Mouse (Mus musculus) forebrain, embryonic 16.5 days (tissue): ENCODE measurements at regions not wholly inside any gene's neighbourhood (a gene's known extent, or its start where the extent isn't known, plus 50 kb on each side); places are given as distances from the start of the nearest gene placed in this dataset.

Source experiments
- ATAC-seq: fragments of 200-750 bp; cut with Nextera tagmentation; 2 replicates; pipeline ENCODE4 v1.8.0; 2017; ENCODE audit warnings: mild to moderate bottlenecking, moderate library complexity
- H3K27ac ChIP-seq: fragments of 300-500 bp; sonication (generic); 2 replicates; pipeline ENCODE4 v1.5.1; 2014; ENCODE audit warnings: low read length, control low read depth
- H3K27me3 ChIP-seq: fragments of 300-500 bp; sonication (generic); replicated peaks from 2 replicates; pipeline ENCODE4 v1.6.1; 2014; ENCODE audit warnings: low read length; ENCODE audit not compliant: control insufficient read depth, insufficient read depth
- H3K36me3 ChIP-seq: fragments of 300-500 bp; sonication (generic); 2 replicates; pipeline ENCODE4 v1.6.1; 2014; ENCODE audit not compliant: control insufficient read depth, insufficient read depth
- H3K4me1 ChIP-seq: fragments of 300-500 bp; sonication (generic); replicated peaks from 2 replicates; pipeline ENCODE4 v1.6.1; 2014; ENCODE audit warnings: low read length; ENCODE audit not compliant: control insufficient read depth, insufficient read depth
- H3K4me2 ChIP-seq: fragments of 300-500 bp; sonication (generic); 2 replicates; pipeline ENCODE4 v1.6.1; 2014; ENCODE audit warnings: mild to moderate bottlenecking, low read length, control low read depth
- H3K4me3 ChIP-seq: fragments of 300-500 bp; sonication (generic); replicated peaks from 2 replicates; pipeline ENCODE4 v1.5.1; 2014; ENCODE audit warnings: mild to moderate bottlenecking, low read length, control low read depth
- H3K9ac ChIP-seq: fragments of 300-500 bp; sonication (generic); replicated peaks from 2 replicates; pipeline ENCODE4 v1.6.1; 2014; ENCODE audit warnings: low read depth, low read length, control low read depth
- H3K9me3 ChIP-seq: fragments of 300-500 bp; sonication (generic); 2 replicates; pipeline ENCODE4 v1.6.1; 2016; ENCODE audit warnings: low read length; ENCODE audit not compliant: control insufficient read depth
- WGBS: fragments of 180-500 bp; shearing (Covaris S2); extraction: QIAGEN DNeasy Blood & Tissue Kit; methylation state at CpG from one replicate; pipeline ENCODE4 v1.1.7; 2014; 5-methylcytosine and 5-hydroxymethylcytosine counted together

- no peaks in the 10 kb centered on the region for H3K9me3 ChIP-seq
- no peak for ATAC-seq
- no peak overlapping the region for H3K27ac ChIP-seq
- H3K4me3 ChIP-seq: no peak overlapping the region
- H3K36me3 ChIP-seq: no peaks in the 10 kb centered on the region
- H3K4me1 ChIP-seq: peaks cover 5% of the 10 kb centered on the region; the same call in 1 of the 2 replicates
- H3K4me2 ChIP-seq: no peak overlapping the region
- 97% methylated on average over 6 of the region's 6 CpGs for WGBS
- no peak overlapping the region for H3K9ac ChIP-seq
- H3K27me3 ChIP-seq: no peaks in the 10 kb centered on the region
Measured at GRCm38 (mm10) chr9:47958861-47959260, 203.0 kb upstream of the Nxpe4 start.

DNA sequence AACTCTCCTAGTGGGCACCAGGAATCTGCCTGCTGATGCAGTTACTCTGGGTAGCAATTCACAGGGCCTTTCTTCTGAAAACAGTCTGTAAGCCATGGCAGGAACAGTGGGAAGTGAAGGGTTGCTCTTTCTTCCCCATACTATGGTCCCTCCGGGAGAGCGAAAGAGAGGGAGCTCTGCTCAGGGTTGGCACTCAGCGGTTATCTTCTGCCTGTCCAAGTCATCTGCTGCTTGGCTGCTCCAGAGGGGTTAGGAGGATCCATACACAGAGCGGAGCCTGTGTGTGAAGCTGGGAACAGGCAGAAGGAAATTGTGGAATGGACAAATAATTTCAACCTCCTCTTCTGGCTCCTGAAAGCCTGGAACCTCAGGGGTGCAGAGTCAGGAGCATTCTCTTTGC is 200.6 kb upstream of the Nxpe4 start:
- H3K27ac ChIP-seq: no peak overlapping the region
- H3K27me3 ChIP-seq: no peaks in the 10 kb centered on the region
- H3K4me2 ChIP-seq: no peak overlapping the region
- H3K4me3 ChIP-seq: no peak overlapping the region
- H3K9me3 ChIP-seq: no peaks in the 10 kb centered on the region
- H3K4me1 ChIP-seq: peaks cover 5% of the 10 kb centered on the region; the same call in 1 of the 2 replicates
- H3K36me3 ChIP-seq: no peaks in the 10 kb centered on the region
- no peak for ATAC-seq
- WGBS: 84% methylated on average over 4 of the region's 4 CpGs
- H3K9ac ChIP-seq: no peak overlapping the region

DNA sequence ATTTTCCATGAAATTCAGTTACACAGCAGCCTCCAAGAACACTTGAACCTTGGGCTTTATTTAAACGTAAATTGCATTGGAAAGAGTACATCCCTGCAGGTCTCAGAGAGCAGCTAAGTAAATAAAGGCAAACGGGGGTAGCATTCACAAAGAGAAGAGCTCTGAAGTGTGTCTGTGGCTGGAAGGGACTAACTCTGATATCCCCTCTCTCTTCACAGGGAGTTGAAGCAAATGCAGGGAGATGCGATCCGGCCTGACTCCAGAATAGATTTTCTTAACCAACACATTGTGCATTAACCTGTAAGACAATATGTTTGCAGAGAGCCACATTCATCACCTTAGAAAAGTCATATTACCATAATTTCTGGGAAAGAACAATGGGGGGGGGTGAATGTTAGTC is 199.7 kb upstream of the Nxpe4 start:
- H3K4me3 ChIP-seq: no peak overlapping the region
- 64% methylated on average over 4 of the region's 4 CpGs for WGBS
- H3K27me3 ChIP-seq: no peaks in the 10 kb centered on the region
- no peak overlapping the region for H3K9ac ChIP-seq
- H3K36me3 ChIP-seq: no peaks in the 10 kb centered on the region
- H3K9me3 ChIP-seq: no peaks in the 10 kb centered on the region
- H3K27ac ChIP-seq: no peak overlapping the region
- H3K4me1 ChIP-seq: peaks cover 5% of the 10 kb centered on the region; the same call in 1 of the 2 replicates
- ATAC-seq: no peak
- no peak overlapping the region for H3K4me2 ChIP-seq

- 69% methylated on average over 4 of the region's 4 CpGs for WGBS
- Histone ChIP-seq H3K27me3 (no peaks in the 10 kb centered on the region), H3K4me3 (no peak overlapping the region), H3K27ac (no peak overlapping the region), H3K36me3 (no peaks in the 10 kb centered on the region), H3K4me1 (peaks cover 5% of the 10 kb centered on the region; the same call in 1 of the 2 replicates), H3K9ac (no peak overlapping the region), H3K4me2 (no peak overlapping the region), H3K9me3 (no peaks in the 10 kb centered on the region)
- no peak for ATAC-seq
Measured at GRCm38 (mm10) chr9:47962589-47962988, 199.2 kb upstream of the Nxpe4 start.

GRCm38 (mm10) chr9:47973130-47973529 is 188.7 kb upstream of the Nxpe4 start:
- Histone ChIP-seq H3K9me3 (no peaks in the 10 kb centered on the region), H3K4me2 (no peak overlapping the region), H3K4me1 (0 out of 2 replicates have a peak, but pooled peaks cover 6% of the 10 kb centered on the region), H3K9ac (no peak overlapping the region), H3K36me3 (no peaks in the 10 kb centered on the region), H3K4me3 (no peak overlapping the region), H3K27ac (no peak overlapping the region), H3K27me3 (no peaks in the 10 kb centered on the region)
- 26% methylated on average over 12 of the region's 12 CpGs for WGBS
- 0 out of 2 replicates have a peak, but pooled peaks have one; percentile 26 for ATAC-seq

GRCm38 (mm10) chr9:47985356-47986111 is 176.3 kb upstream of the Nxpe4 start:
- Histone ChIP-seq H3K4me2 (peak overlapping the region; percentile 2; the same call in 1 of the 2 replicates), H3K36me3 (no peaks in the 10 kb centered on the region), H3K27me3 (no peaks in the 10 kb centered on the region), H3K9ac (no peak overlapping the region), H3K9me3 (no peaks in the 10 kb centered on the region), H3K4me1 (peaks cover 15% of the 10 kb centered on the region), H3K27ac (peak overlapping the region; percentile 79), H3K4me3 (no peak overlapping the region)
- WGBS: 28% methylated on average over 11 of the region's 11 CpGs
- ATAC-seq: peak; percentile 96

- Histone ChIP-seq H3K4me1 (peaks cover 15% of the 10 kb centered on the region), H3K27me3 (no peaks in the 10 kb centered on the region), H3K9me3 (no peaks in the 10 kb centered on the region), H3K4me2 (no peak overlapping the region), H3K9ac (no peak overlapping the region), H3K36me3 (no peaks in the 10 kb centered on the region), H3K27ac (no peak overlapping the region; the same call in 1 of the 2 replicates), H3K4me3 (no peak overlapping the region)
- ATAC-seq: no peak
- WGBS: 98% methylated on average over 4 of the region's 4 CpGs
Measured at GRCm38 (mm10) chr9:47987266-47987665, 174.6 kb upstream of the Nxpe4 start.

GRCm38 (mm10) chr9:47994671-47995070 is 167.2 kb upstream of the Nxpe4 start:
- no peaks in the 10 kb centered on the region for H3K4me1 ChIP-seq
- no peak overlapping the region for H3K4me3 ChIP-seq
- no peak for ATAC-seq
- no peaks in the 10 kb centered on the region for H3K9me3 ChIP-seq
- no peaks in the 10 kb centered on the region for H3K36me3 ChIP-seq
- H3K4me2 ChIP-seq: no peak overlapping the region
- H3K27ac ChIP-seq: no peak overlapping the region
- no peaks in the 10 kb centered on the region for H3K27me3 ChIP-seq
- H3K9ac ChIP-seq: no peak overlapping the region
- 45% methylated on average over 4 of the region's 4 CpGs for WGBS

GRCm38 (mm10) chr9:47999632-48000031 is 162.2 kb upstream of the Nxpe4 start:
- Histone ChIP-seq H3K4me3 (no peak overlapping the region), H3K36me3 (no peaks in the 10 kb centered on the region), H3K9me3 (no peaks in the 10 kb centered on the region), H3K4me2 (no peak overlapping the region), H3K27ac (no peak overlapping the region), H3K4me1 (no peaks in the 10 kb centered on the region), H3K27me3 (no peaks in the 10 kb centered on the region), H3K9ac (no peak overlapping the region)
- WGBS: 85% methylated on average over 12 of the region's 12 CpGs
- ATAC-seq: no peak
